Mouse (Mus musculus) embryonic facial prominence, embryonic 13.5 days (tissue): ENCODE results near the gene Cdk9. TPM values are rescaled to one million over a fixed set of nuclear protein-coding genes. Genes with fewer than 3 reads are reported as not detected.

Experiments used
- ATAC-seq: fragments of 200-750 bp; cut with Nextera tagmentation; 2 replicates; pipeline ENCODE4 v1.8.0; 2017; ENCODE audit warnings: low read depth; ENCODE audit not compliant: insufficient number of reproducible peaks, insufficient read depth, low FRiP score, low TSS enrichment
- H3K27ac ChIP-seq: fragments of 300-500 bp; sonication (generic); 2 replicates; pipeline ENCODE4 v1.5.1; 2015; ENCODE audit warnings: moderate library complexity, mild to moderate bottlenecking, inconsistent platforms
- H3K27me3 ChIP-seq: fragments of 300-500 bp; sonication (generic); 2 replicates; pipeline ENCODE4 v1.6.1; 2015; ENCODE audit warnings: mild to moderate bottlenecking, inconsistent platforms
- H3K36me3 ChIP-seq: fragments of 300-500 bp; sonication (generic); 2 replicates; pipeline ENCODE4 v1.6.1; 2015; ENCODE audit warnings: mild to moderate bottlenecking, inconsistent platforms
- H3K4me1 ChIP-seq: fragments of 300-500 bp; sonication (generic); 2 replicates; pipeline ENCODE4 v1.6.1; 2015; ENCODE audit warnings: inconsistent platforms
- H3K4me2 ChIP-seq: fragments of 300-500 bp; sonication (generic); 2 replicates; pipeline ENCODE4 v1.6.1; 2015; ENCODE audit warnings: moderate library complexity, mild to moderate bottlenecking, inconsistent platforms
- H3K4me3 ChIP-seq: fragments of 300-500 bp; sonication (generic); 2 replicates; pipeline ENCODE4 v1.5.1; 2015; ENCODE audit warnings: mild to moderate bottlenecking, inconsistent platforms
- H3K9ac ChIP-seq: fragments of 300-500 bp; sonication (generic); 2 replicates; pipeline ENCODE4 v1.6.1; 2015; ENCODE audit warnings: mild to moderate bottlenecking, inconsistent platforms
- H3K9me3 ChIP-seq: fragments of 300-500 bp; sonication (generic); 2 replicates; pipeline ENCODE4 v1.6.1; 2016; ENCODE audit warnings: inconsistent platforms
- WGBS: fragments of 180-500 bp; shearing (Covaris S2); methylation state at CpG from one replicate; pipeline ENCODE4 v1.1.7; 2015; ENCODE audit warnings: mixed read lengths; 5-methylcytosine and 5-hydroxymethylcytosine counted together
- polyA plus RNA-seq: library from polyadenylated mRNA; unstranded; fragments of >200 nt; fragmentation: Nextera tagmentation; extraction: Ambion mirVana; gene quantifications from 2 replicates; pipeline ENCODE4 v1.2.1, GENCODE M21; 2015

Cdk9 gene
- polyA plus RNA-seq, 1 experiment from 2014 or later: 114 TPM

DNA sequence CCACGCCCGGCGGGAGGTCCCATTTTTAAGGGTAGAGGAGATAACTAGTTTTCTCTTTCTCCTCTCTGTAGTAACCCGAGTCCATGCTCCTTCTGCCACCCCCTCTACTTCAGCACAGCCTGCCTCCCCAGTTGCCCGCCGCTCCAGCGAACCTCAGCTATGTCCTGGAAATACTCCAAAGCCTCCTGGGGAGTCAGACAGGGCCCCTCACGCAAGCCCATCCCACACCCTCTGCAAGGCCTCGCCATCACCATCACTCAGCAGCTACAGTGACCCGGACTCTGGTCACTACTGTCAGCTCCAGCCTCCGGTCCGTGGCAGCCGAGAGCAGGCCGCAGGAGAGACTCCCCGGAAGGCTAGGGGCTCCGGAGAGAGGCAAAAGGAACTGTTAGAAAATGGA lies 36.2 kb upstream of the Cdk9 start:
- H3K27me3 ChIP-seq: no peaks in the 10 kb centered on the region
- H3K36me3 ChIP-seq: peaks cover 42% of the 10 kb centered on the region
- H3K27ac ChIP-seq: no peak overlapping the region
- H3K9me3 ChIP-seq: no peaks in the 10 kb centered on the region
- ATAC-seq: no peak
- H3K4me2 ChIP-seq: no peak overlapping the region
- no peak overlapping the region for H3K4me3 ChIP-seq
- H3K4me1 ChIP-seq: peaks cover 18% of the 10 kb centered on the region
- no peak overlapping the region for H3K9ac ChIP-seq
- 90% methylated on average over 16 of the region's 16 CpGs for WGBS

DNA sequence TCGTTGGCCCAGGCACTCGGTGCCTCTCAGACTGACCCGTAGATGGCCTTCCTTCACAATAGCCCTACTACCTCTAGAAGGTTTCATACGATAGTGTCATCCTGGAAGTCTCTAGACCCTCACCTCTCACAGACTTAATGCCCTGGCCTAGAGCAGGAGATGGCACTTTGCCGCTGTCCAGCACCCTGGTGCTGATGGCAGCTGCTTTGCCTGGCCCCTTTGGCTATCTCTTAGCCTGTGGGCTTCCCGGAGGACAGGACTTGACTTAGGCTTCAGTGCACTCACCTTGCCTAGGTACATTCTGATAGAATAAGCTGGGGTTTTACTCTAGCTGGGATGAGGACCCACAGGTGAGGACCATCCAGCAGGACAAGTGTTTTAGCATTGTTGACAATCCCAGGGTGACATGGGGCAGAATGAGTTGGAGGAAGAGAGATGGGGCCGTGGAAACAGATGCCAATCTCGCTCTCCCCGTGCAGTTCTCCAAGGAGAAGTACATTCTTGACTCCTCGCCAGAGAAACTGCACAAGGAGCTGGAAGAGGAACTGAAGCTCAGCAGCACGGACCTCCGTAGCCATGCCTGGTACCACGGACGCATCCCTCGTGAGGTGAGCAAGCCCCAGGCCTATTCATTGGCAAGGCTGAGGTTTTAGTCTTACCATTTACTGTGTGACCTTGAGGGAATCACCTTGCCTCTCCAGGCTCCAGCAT lies 31.6 kb upstream of the Cdk9 start:
- H3K9ac ChIP-seq: no peak overlapping the region
- 77% methylated on average over 15 of the region's 15 CpGs for WGBS
- H3K36me3 ChIP-seq: peaks cover 33% of the 10 kb centered on the region
- H3K27me3 ChIP-seq: peaks cover 32% of the 10 kb centered on the region
- no peak overlapping the region for H3K4me2 ChIP-seq
- H3K4me3 ChIP-seq: no peak overlapping the region
- H3K4me1 ChIP-seq: peaks cover 20% of the 10 kb centered on the region
- no peaks in the 10 kb centered on the region for H3K9me3 ChIP-seq
- no peak overlapping the region for H3K27ac ChIP-seq
- no peak for ATAC-seq

DNA sequence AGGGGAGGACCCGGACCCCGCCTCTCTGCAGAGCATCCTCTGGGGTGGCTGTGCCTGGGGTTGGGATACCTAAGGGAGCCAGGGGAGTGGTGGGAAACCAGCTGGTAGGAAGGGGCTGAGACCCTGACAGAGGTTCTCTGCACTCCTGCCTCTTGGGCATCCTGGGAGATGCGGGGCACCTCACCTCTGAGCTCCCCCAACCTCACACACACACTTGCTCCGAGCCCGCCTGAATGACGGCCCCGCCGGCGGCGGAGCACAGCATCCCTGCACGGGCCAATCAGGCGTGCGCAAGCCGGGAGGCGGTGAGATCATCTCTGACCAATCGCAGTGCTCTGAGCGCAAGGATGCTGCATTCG lies 29.3 kb upstream of the Cdk9 start:
- peaks cover 20% of the 10 kb centered on the region for H3K4me1 ChIP-seq
- H3K27ac ChIP-seq: no peak overlapping the region
- 2% methylated on average over 18 of the region's 18 CpGs for WGBS
- H3K4me3 ChIP-seq: peak overlapping the region; percentile 48
- no peaks in the 10 kb centered on the region for H3K9me3 ChIP-seq
- H3K27me3 ChIP-seq: peaks cover 32% of the 10 kb centered on the region
- peak overlapping the region; percentile 91 for H3K4me2 ChIP-seq
- no peak overlapping the region for H3K9ac ChIP-seq
- peak; percentile 27; the same call in 1 of the 2 replicates for ATAC-seq
- peaks cover 26% of the 10 kb centered on the region for H3K36me3 ChIP-seq

DNA sequence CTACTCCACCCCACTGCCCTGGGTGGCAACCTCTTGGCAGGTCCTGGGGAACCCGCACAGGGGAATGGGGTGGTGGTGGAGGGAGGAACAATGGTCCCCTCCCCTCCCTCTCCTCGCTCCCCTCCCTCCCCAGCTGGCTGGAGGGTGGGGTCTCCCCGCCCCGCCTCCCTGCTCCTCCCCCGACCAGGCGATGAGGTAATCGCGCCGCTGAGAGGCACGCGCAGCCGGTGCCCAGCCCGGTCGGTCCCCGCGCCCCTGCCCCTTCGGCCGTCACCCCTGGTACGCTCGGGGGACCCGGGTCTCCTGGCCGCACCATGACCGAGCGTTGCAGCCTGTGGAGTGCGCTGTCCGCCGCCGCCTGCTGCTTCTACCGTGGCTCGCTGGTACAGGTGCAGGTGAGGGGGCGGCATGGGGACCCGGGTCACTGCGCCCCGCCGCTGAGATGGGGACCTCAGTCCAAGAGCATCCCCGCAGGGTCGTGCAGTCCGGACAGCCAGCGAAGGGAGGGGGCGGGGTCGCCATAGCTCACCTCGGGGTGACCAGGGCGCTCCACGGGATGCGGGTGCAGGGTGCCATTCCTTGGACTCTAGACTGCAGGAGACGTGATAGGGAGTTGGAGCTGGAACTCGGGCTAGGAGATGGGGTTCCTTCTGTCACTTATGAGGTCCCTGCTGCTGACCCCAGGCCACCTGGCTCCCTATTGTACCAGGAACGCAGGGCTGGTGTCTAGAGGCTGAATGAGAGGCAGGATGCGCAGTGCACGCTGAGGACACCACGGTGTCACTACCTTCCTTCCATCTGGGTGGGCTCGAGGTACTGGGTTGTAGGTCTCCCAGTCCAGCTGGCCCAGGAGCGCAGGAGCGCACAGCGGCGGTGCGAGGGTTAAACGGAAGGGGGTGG lies 28.6 kb upstream of the Cdk9 start:
- H3K4me1 ChIP-seq: peaks cover 20% of the 10 kb centered on the region
- H3K36me3 ChIP-seq: peaks cover 21% of the 10 kb centered on the region
- no peak for ATAC-seq
- no peak overlapping the region for H3K27ac ChIP-seq
- peak overlapping the region; percentile 66 for H3K9ac ChIP-seq
- peak overlapping the region; percentile 48 for H3K4me3 ChIP-seq
- H3K4me2 ChIP-seq: peak overlapping the region; percentile 91
- WGBS: 5% methylated on average over 57 of the region's 58 CpGs
- peaks cover 32% of the 10 kb centered on the region for H3K27me3 ChIP-seq
- no peaks in the 10 kb centered on the region for H3K9me3 ChIP-seq

DNA sequence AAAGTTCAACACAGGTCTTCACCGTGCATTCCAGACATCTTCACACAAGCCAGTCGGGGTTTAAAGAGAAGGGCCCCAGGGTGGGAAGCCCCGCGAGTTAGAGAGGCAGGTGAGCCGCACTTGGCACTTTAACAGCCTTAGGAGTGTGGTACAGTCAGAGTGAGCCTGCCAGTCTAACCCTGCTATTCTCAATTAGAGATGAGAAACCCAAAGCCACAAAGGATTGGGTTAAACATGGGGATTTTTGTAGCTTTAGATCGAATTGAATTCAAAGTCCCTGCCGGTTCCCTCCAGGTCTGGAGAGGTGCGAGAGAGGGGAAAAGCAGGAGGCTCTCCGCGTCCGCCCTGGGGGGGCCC lies 28.0 kb upstream of the Cdk9 start, which contains the start of gene 6330409D20Rik:
6330409D20Rik (minus strand) TSS at position 101 of the 357 bp plus-strand sequence.
- WGBS: 5% methylated on average over 11 of the region's 11 CpGs
- Histone ChIP-seq H3K4me3 (peak within 1 kb of the TSS; percentile 48), H3K4me1 (peaks cover 20% of the 10 kb centered on the region), H3K27ac (no peak within 1 kb of the TSS), H3K36me3 (peaks cover 15% of the 10 kb centered on the region), H3K9me3 (no peaks in the 10 kb centered on the region), H3K27me3 (peaks cover 32% of the 10 kb centered on the region), H3K4me2 (peak within 1 kb of the TSS; percentile 91), H3K9ac (peak within 1 kb of the TSS; percentile 66)
- ATAC-seq: no peak

DNA sequence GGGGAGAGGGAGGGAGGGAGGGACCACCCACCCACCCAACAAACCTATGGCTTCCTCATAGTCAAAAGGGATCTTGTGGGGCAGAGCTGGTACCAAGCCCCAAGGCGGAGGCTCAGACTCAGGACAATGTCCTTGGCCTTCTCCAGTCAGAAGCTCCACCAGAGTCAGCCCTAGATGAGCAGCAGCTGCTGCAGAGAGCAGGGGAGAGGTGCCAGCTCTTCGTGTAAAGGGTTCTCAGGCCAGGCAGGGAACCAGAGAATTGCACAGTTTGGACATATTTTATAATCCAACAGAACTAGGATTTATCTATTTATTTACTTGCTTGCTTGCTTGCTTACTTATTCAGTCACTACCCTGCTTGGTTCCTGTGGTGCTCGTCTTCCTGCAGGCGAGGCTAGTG lies 26.4 kb upstream of the Cdk9 start:
- Histone ChIP-seq H3K4me1 (peaks cover 28% of the 10 kb centered on the region), H3K27me3 (peaks cover 32% of the 10 kb centered on the region), H3K36me3 (peaks cover 4% of the 10 kb centered on the region; the same call in 1 of the 2 replicates), H3K4me3 (no peak overlapping the region), H3K27ac (no peak overlapping the region), H3K4me2 (no peak overlapping the region), H3K9me3 (no peaks in the 10 kb centered on the region), H3K9ac (no peak overlapping the region)
- no peak for ATAC-seq
- 74% methylated on average over 4 of the region's 4 CpGs for WGBS

DNA sequence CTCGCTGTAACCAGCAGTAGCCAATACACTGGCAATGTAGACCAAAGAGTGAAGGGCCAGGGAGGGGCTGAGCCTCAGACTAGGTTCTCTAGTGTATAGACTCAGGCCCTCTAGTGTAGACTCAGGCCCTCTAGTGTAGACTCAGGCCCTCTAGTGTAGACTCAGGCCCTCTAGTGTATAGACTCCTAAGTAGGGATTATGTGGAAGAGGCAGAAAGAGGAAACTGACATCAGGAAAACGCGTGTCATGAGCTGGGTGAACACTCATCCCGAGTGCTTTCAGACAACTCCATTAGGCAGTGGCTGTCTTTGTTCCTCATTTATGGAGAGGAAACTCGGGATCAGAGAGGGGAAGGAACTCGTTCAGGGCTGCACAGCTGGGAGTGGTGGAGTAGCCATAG lies 24.1 kb upstream of the Cdk9 start:
- 0 out of 2 replicates have a peak, but pooled peaks cover 2% of the 10 kb centered on the region for H3K36me3 ChIP-seq
- no peak for ATAC-seq
- no peak overlapping the region for H3K4me2 ChIP-seq
- peaks cover 18% of the 10 kb centered on the region for H3K27me3 ChIP-seq
- peaks cover 27% of the 10 kb centered on the region for H3K4me1 ChIP-seq
- H3K9ac ChIP-seq: no peak overlapping the region
- no peaks in the 10 kb centered on the region for H3K9me3 ChIP-seq
- WGBS: 64% methylated on average over 6 of the region's 6 CpGs
- no peak overlapping the region for H3K4me3 ChIP-seq
- no peak overlapping the region for H3K27ac ChIP-seq

DNA sequence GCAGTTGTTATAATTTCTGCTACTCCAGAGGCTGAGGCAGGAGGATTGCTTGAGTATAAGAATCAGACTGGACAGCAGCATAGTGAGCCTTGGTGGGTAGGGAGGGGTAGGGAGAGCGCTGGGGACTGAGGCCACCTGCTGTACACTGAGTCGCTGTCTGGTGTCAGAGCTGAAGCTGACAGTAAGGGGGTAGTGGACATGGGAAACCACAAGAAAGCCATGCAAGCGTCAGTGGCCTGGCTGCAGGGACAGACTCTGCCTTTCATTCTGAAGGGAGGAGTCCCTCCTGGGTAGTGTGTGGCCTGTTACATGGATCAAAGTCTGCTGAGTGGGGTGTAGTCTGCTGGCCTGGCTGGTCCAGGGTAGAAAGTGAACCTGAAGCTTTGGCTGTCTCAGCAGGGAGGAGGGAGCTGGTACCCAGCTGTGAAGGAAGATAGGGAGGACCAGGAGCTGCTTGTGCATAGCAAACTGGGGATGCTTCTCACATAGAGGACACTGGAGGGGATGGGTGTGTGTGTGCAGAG lies 23.5 kb upstream of the Cdk9 start:
- 50% methylated on average over 3 of the region's 3 CpGs for WGBS
- peaks cover 12% of the 10 kb centered on the region for H3K27me3 ChIP-seq
- H3K4me1 ChIP-seq: peaks cover 27% of the 10 kb centered on the region
- H3K4me3 ChIP-seq: no peak overlapping the region
- no peak for ATAC-seq
- no peaks in the 10 kb centered on the region for H3K9me3 ChIP-seq
- no peak overlapping the region for H3K4me2 ChIP-seq
- H3K9ac ChIP-seq: no peak overlapping the region
- H3K36me3 ChIP-seq: 0 out of 2 replicates have a peak, but pooled peaks cover 2% of the 10 kb centered on the region
- no peak overlapping the region for H3K27ac ChIP-seq

DNA sequence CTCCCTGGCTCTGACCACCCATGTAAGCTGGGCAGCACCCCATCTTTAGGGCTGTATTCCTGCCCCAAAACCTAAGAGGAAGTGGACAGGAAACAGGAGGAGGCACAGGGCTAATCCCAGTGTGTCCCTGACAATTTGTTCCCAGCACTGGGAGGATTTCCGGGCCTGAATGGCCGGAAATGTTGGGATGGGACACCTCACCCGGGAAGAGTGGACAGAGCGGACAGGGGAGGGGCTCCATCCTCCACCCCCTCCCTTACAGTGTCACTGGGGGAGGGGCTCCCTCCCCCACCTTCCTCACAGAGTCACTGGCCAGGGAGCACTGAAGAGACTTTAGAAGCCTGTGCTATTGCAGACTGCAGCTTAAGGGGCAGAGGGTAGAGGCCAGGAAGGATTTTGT lies 22.1 kb upstream of the Cdk9 start:
- Histone ChIP-seq H3K9me3 (no peaks in the 10 kb centered on the region), H3K9ac (0 out of 2 replicates have a peak overlapping the region, but pooled peaks have one; percentile 32), H3K27me3 (peaks cover 4% of the 10 kb centered on the region), H3K4me3 (no peak overlapping the region), H3K36me3 (0 out of 2 replicates have a peak, but pooled peaks cover 2% of the 10 kb centered on the region), H3K4me1 (peaks cover 33% of the 10 kb centered on the region), H3K4me2 (no peak overlapping the region), H3K27ac (0 out of 2 replicates have a peak overlapping the region, but pooled peaks have one; percentile 51)
- WGBS: 43% methylated on average over 4 of the region's 4 CpGs
- no peak for ATAC-seq

DNA sequence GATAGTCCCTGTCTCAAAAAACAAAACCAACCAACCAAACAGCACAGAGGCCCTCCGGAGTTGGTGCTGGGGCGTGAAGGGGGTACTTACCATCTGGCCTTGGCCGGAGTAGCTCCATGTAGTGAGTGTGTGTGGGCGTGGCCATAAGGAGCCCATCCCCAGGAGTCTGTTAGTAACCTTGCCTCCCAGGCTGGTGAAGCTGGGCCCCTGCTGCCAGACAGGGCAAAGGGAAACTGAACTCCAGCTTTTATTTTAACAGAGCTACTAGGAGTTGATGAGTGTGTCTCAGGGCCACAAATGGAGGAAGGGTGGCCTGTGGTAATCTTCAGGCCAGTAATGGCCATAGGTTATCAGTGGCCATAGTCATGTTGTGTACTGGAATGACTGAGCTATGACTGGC lies 21.6 kb upstream of the Cdk9 start:
- H3K4me3 ChIP-seq: no peak overlapping the region
- peaks cover 38% of the 10 kb centered on the region for H3K4me1 ChIP-seq
- 0 out of 2 replicates have a peak, but pooled peaks cover 2% of the 10 kb centered on the region for H3K36me3 ChIP-seq
- WGBS: 53% methylated on average over 4 of the region's 4 CpGs
- H3K9me3 ChIP-seq: no peaks in the 10 kb centered on the region
- no peaks in the 10 kb centered on the region for H3K27me3 ChIP-seq
- H3K4me2 ChIP-seq: no peak overlapping the region
- H3K9ac ChIP-seq: 0 out of 2 replicates have a peak overlapping the region, but pooled peaks have one; percentile 32
- no peak for ATAC-seq
- peak overlapping the region; percentile 51; the same call in 1 of the 2 replicates for H3K27ac ChIP-seq

DNA sequence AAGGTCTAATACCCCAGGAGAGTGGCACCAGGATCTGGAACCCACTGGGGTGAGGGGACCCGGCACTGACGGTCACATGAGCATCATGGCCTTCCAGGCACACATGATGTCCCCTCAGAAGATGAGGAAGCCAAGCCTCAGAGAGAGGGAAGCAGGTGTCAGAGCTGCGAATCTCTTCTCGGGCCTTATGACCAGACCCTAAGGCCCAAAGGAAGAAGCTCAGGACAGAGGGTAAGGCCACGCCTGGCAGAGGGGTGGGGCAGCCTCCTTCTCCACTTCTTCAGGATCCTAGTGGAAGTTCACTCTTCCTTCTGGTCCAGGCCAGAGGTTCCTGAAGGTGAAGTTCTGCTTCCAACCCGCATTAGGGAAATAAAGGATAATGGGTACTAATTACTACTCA lies 19.8 kb upstream of the Cdk9 start:
- Histone ChIP-seq H3K36me3 (0 out of 2 replicates have a peak, but pooled peaks cover 2% of the 10 kb centered on the region), H3K4me3 (no peak overlapping the region), H3K9ac (no peak overlapping the region), H3K27ac (no peak overlapping the region), H3K4me2 (no peak overlapping the region), H3K9me3 (no peaks in the 10 kb centered on the region), H3K27me3 (no peaks in the 10 kb centered on the region), H3K4me1 (peaks cover 46% of the 10 kb centered on the region)
- WGBS: 70% methylated on average over 6 of the region's 6 CpGs
- no peak for ATAC-seq
